8 mouse cellular contexts compared by ENCODE assay signal in genomic region chrX:13072461-13072982, GRCm38 (mm10). TPM values are rescaled to one million over a fixed set of nuclear protein-coding genes. Genes with fewer than 3 reads are reported as not detected.
A peak's percentile ranks its signal among the peaks of the same experiment; 100 is the strongest.
DNase-seq lines count a peak whose midpoint lies in the region; ATAC-seq lines count a peak whose summit lies in the region.

No protein-coding gene starts in this region.

- 23% methylated on average over 44 of the region's 73 CpGs for WGBS in forebrain, embryonic 11.5 days
- 13% methylated on average over 41 of the region's 73 CpGs for whole genome bisulfite sequencing in heart, embryonic 15.5 days
- 11% methylated on average over 31 of the region's 73 CpGs for WGBS in liver, embryonic 16.5 days (ENCODE audit: insufficient replicate concordance)
- WGBS in neural tube, embryonic 11.5 days = 14% methylated on average over 61 of the region's 73 CpGs
- 15% methylated on average over 51 of the region's 73 CpGs for WGBS in stomach, embryonic 15.5 days

- no peaks in the 10 kb centered on the region for H3K4me1 ChIP-seq in forebrain, embryonic 11.5 days (replicated peaks; ENCODE audit: control insufficient read depth, insufficient read depth, low read length)
- no peaks in the 10 kb centered on the region for H3K4me1 ChIP-seq in heart, embryonic 15.5 days (replicated peaks)
- no peaks in the 10 kb centered on the region for H3K4me1 ChIP-seq in liver, embryonic 16.5 days (ENCODE audit: control insufficient read depth, low read depth, low read length)
- H3K4me1 ChIP-seq in neural tube, embryonic 11.5 days (ENCODE audit: control insufficient read depth, insufficient read depth, low read length) = no peaks in the 10 kb centered on the region
- no peaks in the 10 kb centered on the region for H3K4me1 ChIP-seq in stomach, embryonic 15.5 days

- peaks cover 2% of the 10 kb centered on the region; the same call in 1 of the 2 replicates for H3K27me3 ChIP-seq in forebrain, embryonic 11.5 days (ENCODE audit: control insufficient read depth, insufficient read depth, low read length)
- H3K27me3 ChIP-seq in heart, embryonic 15.5 days = peaks cover 10% of the 10 kb centered on the region
- no peaks in the 10 kb centered on the region for H3K27me3 ChIP-seq in liver, embryonic 16.5 days (ENCODE audit: control insufficient read depth, insufficient read depth, low read depth, low read length)
- H3K27me3 ChIP-seq in neural tube, embryonic 11.5 days (ENCODE audit: control insufficient read depth, insufficient read depth, low read length) = no peaks in the 10 kb centered on the region
- H3K27me3 ChIP-seq in stomach, embryonic 15.5 days (replicated peaks) = no peaks in the 10 kb centered on the region

- H3K9ac ChIP-seq in forebrain, embryonic 11.5 days (ENCODE audit: low read length) = peak overlapping the region; percentile 82
- H3K9ac ChIP-seq in heart, embryonic 15.5 days = peak overlapping the region; percentile 80
- peak overlapping the region; percentile 88 for H3K9ac ChIP-seq in liver, embryonic 16.5 days (ENCODE audit: low read depth, low read length)
- H3K9ac ChIP-seq in neural tube, embryonic 11.5 days (ENCODE audit: low read length) = peak overlapping the region; percentile 90
- peak overlapping the region; percentile 77 for H3K9ac ChIP-seq in stomach, embryonic 15.5 days

- peak overlapping the region; percentile 53; the same call in 1 of the 2 replicates for H3K4me2 ChIP-seq in forebrain, embryonic 11.5 days (ENCODE audit: low read depth, low read length, severe bottlenecking)
- peak overlapping the region; percentile 56 for H3K4me2 ChIP-seq in heart, embryonic 15.5 days
- peak overlapping the region; percentile 77 for H3K4me2 ChIP-seq in liver, embryonic 16.5 days (ENCODE audit: low read depth, low read length)
- peak overlapping the region; percentile 33 for H3K4me2 ChIP-seq in neural tube, embryonic 11.5 days (ENCODE audit: low read depth)
- peak overlapping the region; percentile 46 for H3K4me2 ChIP-seq in stomach, embryonic 15.5 days

- H3K27ac ChIP-seq in forebrain, embryonic 11.5 days (ENCODE audit: low read depth, low read length) = peak overlapping the region; percentile 92
- peak overlapping the region; percentile 96 for H3K27ac ChIP-seq in heart, embryonic 15.5 days
- peak overlapping the region; percentile 94 for H3K27ac ChIP-seq in liver, embryonic 16.5 days (ENCODE audit: low read length)
- H3K27ac ChIP-seq in neural tube, embryonic 11.5 days (ENCODE audit: low read depth, low read length) = peak overlapping the region; percentile 85
- H3K27ac ChIP-seq in stomach, embryonic 15.5 days = peak overlapping the region; percentile 94

- H3K9me3 ChIP-seq in forebrain, embryonic 11.5 days (ENCODE audit: control insufficient read depth, low read length) = no peaks in the 10 kb centered on the region
- H3K9me3 ChIP-seq in heart, embryonic 15.5 days (replicated peaks) = no peaks in the 10 kb centered on the region
- no peaks in the 10 kb centered on the region for H3K9me3 ChIP-seq in liver, embryonic 16.5 days (replicated peaks; ENCODE audit: control insufficient read depth, low read length)
- no peaks in the 10 kb centered on the region for H3K9me3 ChIP-seq in neural tube, embryonic 11.5 days (ENCODE audit: control insufficient read depth, low read length)
- no peaks in the 10 kb centered on the region for H3K9me3 ChIP-seq in stomach, embryonic 15.5 days

- ATAC-seq in CD4-positive, CD25-positive, alpha-beta regulatory T cell, adult 4 months = peak; percentile 24
- ATAC-seq in forebrain, embryonic 11.5 days (replicated peaks; ENCODE audit: low FRiP score) = peak; percentile 45
- peak; percentile 36 for ATAC-seq in heart, embryonic 15.5 days (replicated peaks; ENCODE audit: insufficient number of reproducible peaks, insufficient read depth, low FRiP score, low read depth)
- ATAC-seq in liver, embryonic 16.5 days (ENCODE audit: low read depth) = peak; percentile 47
- peak; percentile 28 for ATAC-seq in neural tube, embryonic 11.5 days (ENCODE audit: insufficient read depth, low FRiP score, low TSS enrichment)
- ATAC-seq in stomach, embryonic 15.5 days (ENCODE audit: insufficient read depth, low FRiP score, low read depth) = peak; percentile 14; the same call in 1 of the 2 replicates

- DNase-seq in c-Kit-negative CD71-positive TER-119-positive erythroid progenitor cells, embryonic 14.5 days (ENCODE audit: low read depth, low spot score) = peak; percentile 54
- DNase-seq in forebrain, embryonic 11.5 days (ENCODE audit: low spot score) = peak; percentile 86
- DNase-seq in kidney, postnatal 25 days = peak; percentile 71 to 91
- DNase-seq in neural tube, embryonic 11.5 days (ENCODE audit: low spot score) = peak; percentile 75

- H3K4me3 ChIP-seq in forebrain, embryonic 11.5 days (ENCODE audit: low read depth, low read length) = peak overlapping the region; percentile 70
- peak overlapping the region; percentile 73 for H3K4me3 ChIP-seq in heart, embryonic 15.5 days
- peak overlapping the region; percentile 79 for H3K4me3 ChIP-seq in liver, embryonic 16.5 days (ENCODE audit: low read depth, low read length)
- H3K4me3 ChIP-seq in neural tube, embryonic 11.5 days (ENCODE audit: low read depth, low read length) = peak overlapping the region; percentile 72
- peak overlapping the region; percentile 69 for H3K4me3 ChIP-seq in stomach, embryonic 15.5 days (replicated peaks)

- H3K36me3 ChIP-seq in forebrain, embryonic 11.5 days (ENCODE audit: control insufficient read depth, insufficient read depth, low read length) = no peaks in the 10 kb centered on the region
- no peaks in the 10 kb centered on the region for H3K36me3 ChIP-seq in heart, embryonic 15.5 days
- H3K36me3 ChIP-seq in liver, embryonic 16.5 days (ENCODE audit: control insufficient read depth, insufficient read depth) = no peaks in the 10 kb centered on the region
- H3K36me3 ChIP-seq in neural tube, embryonic 11.5 days (ENCODE audit: control insufficient read depth, insufficient read depth, low read length) = no peaks in the 10 kb centered on the region
- H3K36me3 ChIP-seq in stomach, embryonic 15.5 days = no peaks in the 10 kb centered on the region

RNA-seq across cellular contexts. Expression of gene Usp9x, which starts 1.2 kb away (rescaled TPM):
- polyA plus RNA-seq in CD4-positive, CD25-positive, alpha-beta regulatory T cell, adult 4 months (2017; shearing (Covaris generic)) = 10 to 100 TPM; 28.8 to 40.2 TPM
- polyA plus RNA-seq in forebrain, embryonic 11.5 days (2014; fragmentation: Nextera tagmentation; extraction: Ambion mirVana) = 64.2 and 76.0 TPM in 2 replicates
- polyA plus RNA-seq in heart, embryonic 15.5 days (2015; fragmentation: Nextera tagmentation; extraction: Ambion mirVana) = 17.2 and 20.2 TPM in 2 replicates
- 11.9 and 13.6 TPM in 2 replicates for polyA plus RNA-seq in liver, embryonic 16.5 days (2015; fragmentation: Nextera tagmentation; extraction: Ambion mirVana)
- 65.8 and 68.7 TPM in 2 replicates for polyA plus RNA-seq in neural tube, embryonic 11.5 days (2014; fragmentation: Nextera tagmentation; extraction: Ambion mirVana)
- polyA plus RNA-seq in stomach, embryonic 15.5 days (2015; fragmentation: Nextera tagmentation; extraction: Ambion mirVana) = 22.5 and 24.6 TPM in 2 replicates

Comparison
In these comparisons a context has a peak if more than half of its experiments do, and no peak if none do; other contexts are left out.
1. Peak in every context shown above with its lines: DNase-seq, ATAC-seq, H3K4me3 ChIP-seq and H3K27ac ChIP-seq.